Mouse (Mus musculus) ES-Bruce4 (cell line): ENCODE data around the gene Amer1. TPM values are rescaled to one million over a fixed set of nuclear protein-coding genes. Genes with fewer than 3 reads are reported as not detected.

Experiments
- H3K27ac ChIP-seq: 2 replicates; pipeline ENCODE4 v1.5.1; 2012; ENCODE audit warnings: low read length, inconsistent platforms; ENCODE audit not compliant: insufficient read depth
- H3K27me3 ChIP-seq: 2 replicates; pipeline ENCODE4 v1.6.1; 2012; ENCODE audit warnings: mild to moderate bottlenecking, low read length, inconsistent platforms; ENCODE audit not compliant: control insufficient read depth, poor library complexity, insufficient read depth, severe bottlenecking
- H3K36me3 ChIP-seq: 2 replicates; pipeline ENCODE4 v1.6.1; 2012; ENCODE audit warnings: inconsistent platforms, mild to moderate bottlenecking, low read length, moderate library complexity; ENCODE audit not compliant: control insufficient read depth, poor library complexity, insufficient read depth, severe bottlenecking
- H3K4me1 ChIP-seq: one replicate; pipeline ENCODE4 v1.8.1; 2011; ENCODE audit warnings: low read length; ENCODE audit not compliant: control insufficient read depth, insufficient read depth
- H3K4me3 ChIP-seq: 2 replicates; pipeline ENCODE4 v1.5.1; 2011; ENCODE audit warnings: low read depth, mild to moderate bottlenecking, low read length
- H3K9ac ChIP-seq: 2 replicates; pipeline ENCODE4 v1.6.1; 2012; ENCODE audit warnings: low read depth, mild to moderate bottlenecking, inconsistent platforms; ENCODE audit not compliant: poor library complexity, severe bottlenecking
- H3K9me3 ChIP-seq: replicated peaks from 2 replicates; pipeline ENCODE4 v1.6.1; 2012; ENCODE audit warnings: mild to moderate bottlenecking, low read length, inconsistent platforms; ENCODE audit not compliant: control insufficient read depth, poor library complexity, insufficient read depth, severe bottlenecking
- CTCF ChIP-seq: IDR thresholded peaks from one replicate; pipeline ENCODE4 v1.8.1; 2011; ENCODE audit warnings: low read depth, low read length
- EP300 ChIP-seq: IDR thresholded peaks from 2 replicates; pipeline ENCODE4 v1.6.1; 2011; ENCODE audit warnings: low read depth, low read length; ENCODE audit not compliant: insufficient read depth
- POLR2A ChIP-seq: IDR thresholded peaks from one replicate; pipeline ENCODE4 v1.8.1; 2011; ENCODE audit warnings: low read length; ENCODE audit not compliant: insufficient read depth
- polyA plus RNA-seq: library from polyadenylated mRNA; stranded (reverse); fragments of >200 nt; gene quantifications from 2 replicates; pipeline ENCODE4 v1.2.4, GENCODE M21; 2011; ENCODE audit warnings: low read depth; ENCODE audit not compliant: missing spikeins, insufficient read depth, insufficient read length

The Amer1 gene
- polyA plus RNA-seq, 1 experiment: 11.2 TPM

DNA sequence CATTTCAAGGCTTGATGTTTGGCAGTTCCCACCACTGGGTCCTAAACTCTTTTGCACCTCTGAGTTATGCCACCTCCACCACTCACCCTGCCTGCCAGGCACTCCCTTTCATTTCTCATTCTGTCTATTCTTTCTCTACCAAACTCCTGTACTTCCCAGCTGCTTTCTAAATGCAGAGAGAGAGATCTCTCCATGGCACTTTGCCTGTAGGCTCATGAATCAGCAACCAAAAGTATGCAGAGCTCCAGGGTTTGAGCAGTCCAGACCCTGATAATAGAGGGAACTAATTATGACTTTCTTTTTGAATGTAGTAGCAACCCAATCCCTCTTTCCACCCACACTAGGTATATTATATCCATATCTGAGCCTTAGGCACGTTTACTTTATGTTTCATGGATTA, 2.4 kb downstream of the Amer1 start:
- H3K27me3 ChIP-seq: no peaks in the 10 kb centered on the region
- TF ChIP-seq POLR2A: no peak
- no peak for TF ChIP-seq EP300
- TF ChIP-seq CTCF: no peak
- no peaks in the 10 kb centered on the region for H3K4me1 ChIP-seq
- H3K9me3 ChIP-seq: no peaks in the 10 kb centered on the region
- no peak overlapping the region for H3K27ac ChIP-seq
- H3K36me3 ChIP-seq: no peaks in the 10 kb centered on the region
- H3K9ac ChIP-seq: no peak overlapping the region
- H3K4me3 ChIP-seq: no peak overlapping the region

DNA sequence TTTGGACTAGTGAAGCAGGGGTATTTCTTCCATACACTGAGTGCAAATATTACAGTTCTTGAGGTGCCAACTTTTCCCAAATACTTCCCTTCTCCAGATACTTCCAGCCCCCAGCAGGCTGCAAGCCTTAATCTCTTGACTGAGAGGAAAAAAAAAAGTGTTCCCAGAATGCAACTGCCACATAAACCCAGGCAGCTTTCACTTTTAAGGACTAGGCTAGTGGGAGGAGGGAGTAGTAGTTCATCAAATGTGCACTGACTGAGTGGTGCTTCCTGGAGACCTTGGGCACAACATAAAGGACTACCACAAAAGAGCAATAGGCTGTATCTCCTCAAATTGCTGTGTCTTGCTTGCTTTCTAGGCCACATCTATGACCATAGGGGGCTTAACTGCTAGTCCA, 3.4 kb downstream of the Amer1 start:
- Histone ChIP-seq H3K9me3 (no peaks in the 10 kb centered on the region), H3K27me3 (no peaks in the 10 kb centered on the region), H3K36me3 (no peaks in the 10 kb centered on the region), H3K9ac (no peak overlapping the region), H3K4me1 (no peaks in the 10 kb centered on the region), H3K27ac (no peak overlapping the region), H3K4me3 (no peak overlapping the region)
- TF ChIP-seq CTCF: no peak
- TF ChIP-seq EP300: no peak
- no peak for TF ChIP-seq POLR2A

GRCm38 (mm10) chrX:95438491-95438890, 6.2 kb downstream of the Amer1 start:
- no peak overlapping the region for H3K27ac ChIP-seq
- no peak overlapping the region for H3K9ac ChIP-seq
- H3K36me3 ChIP-seq: no peaks in the 10 kb centered on the region
- no peaks in the 10 kb centered on the region for H3K9me3 ChIP-seq
- no peak for TF ChIP-seq EP300
- TF ChIP-seq CTCF: no peak
- TF ChIP-seq POLR2A: no peak
- no peaks in the 10 kb centered on the region for H3K4me1 ChIP-seq
- H3K4me3 ChIP-seq: no peak overlapping the region
- no peaks in the 10 kb centered on the region for H3K27me3 ChIP-seq

DNA sequence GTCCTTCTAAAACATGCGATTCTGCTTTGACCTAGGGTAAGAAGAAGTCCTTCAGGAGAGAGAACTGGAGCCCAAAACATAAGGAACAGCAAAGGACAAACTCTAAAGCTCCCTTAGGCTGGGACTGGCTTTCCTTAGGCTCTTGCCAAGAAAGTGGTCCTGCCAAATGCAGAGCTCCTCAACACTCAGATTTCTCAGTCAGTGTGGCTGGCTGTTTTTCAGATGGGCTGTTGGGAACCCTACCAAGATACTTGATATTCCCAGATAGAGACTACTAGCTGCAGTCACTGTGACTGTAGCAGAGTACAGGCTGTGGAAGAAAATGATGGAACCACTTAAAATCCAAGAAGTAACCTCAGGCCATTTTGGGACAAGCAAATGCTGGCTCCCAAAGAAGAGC, 7.4 kb downstream of the Amer1 start:
- H3K4me3 ChIP-seq: no peak overlapping the region
- H3K9me3 ChIP-seq: no peaks in the 10 kb centered on the region
- H3K27me3 ChIP-seq: no peaks in the 10 kb centered on the region
- H3K9ac ChIP-seq: no peak overlapping the region
- no peak overlapping the region for H3K27ac ChIP-seq
- TF ChIP-seq CTCF (no peak), POLR2A (no peak)
- H3K36me3 ChIP-seq: no peaks in the 10 kb centered on the region
- no peaks in the 10 kb centered on the region for H3K4me1 ChIP-seq

DNA sequence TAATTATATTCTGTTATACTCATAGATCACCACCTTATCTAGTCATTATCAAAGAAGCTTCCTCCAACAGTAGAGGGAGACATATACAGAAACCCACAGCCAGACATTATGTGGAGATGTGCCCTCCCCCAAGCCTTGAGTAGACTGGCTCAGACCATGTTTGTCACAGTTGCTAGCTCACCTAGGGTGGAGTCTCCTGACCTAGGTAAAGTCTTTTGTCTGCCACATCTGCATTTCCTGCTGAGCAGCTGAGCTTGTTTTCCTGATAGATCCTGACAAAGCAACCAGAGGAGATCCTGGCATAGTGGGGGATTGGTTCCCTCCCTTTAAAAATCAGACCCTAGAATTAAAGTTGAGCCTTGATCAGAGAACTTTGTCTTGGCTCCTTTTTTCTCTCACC, 71.6 kb downstream of the Amer1 start:
- Histone ChIP-seq H3K4me3 (no peak overlapping the region), H3K27me3 (no peaks in the 10 kb centered on the region), H3K4me1 (no peaks in the 10 kb centered on the region), H3K9ac (no peak overlapping the region), H3K36me3 (no peaks in the 10 kb centered on the region), H3K27ac (no peak overlapping the region; the same call in 1 of the 2 replicates), H3K9me3 (no peaks in the 10 kb centered on the region)
- TF ChIP-seq POLR2A (no peak), EP300 (0 out of 2 replicates have a peak, but pooled peaks have one; percentile 16), CTCF (no peak)

Other genes with a start within 250 kb of the Amer1 start
- gene Arhgef9, start 248.0 kb downstream of the Amer1 start, polyA plus RNA-seq: 4.3 and 6.0 TPM in 2 replicates
- not detected in 2 replicates for gene Asb12, start 113.1 kb upstream of the Amer1 start, polyA plus RNA-seq
- gene Pfn5, start 113.2 kb upstream of the Amer1 start, polyA plus RNA-seq: not detected in 2 replicates
- 11.2 TPM in 2 replicates for gene Zc4h2, start 213.6 kb upstream of the Amer1 start, polyA plus RNA-seq